Mouse (Mus musculus) small intestine, adult 2 months (tissue): ENCODE data around the gene Spata2.

ENCODE experiments used
- CTCF ChIP-seq: fragments of 200-500 bp; IDR thresholded peaks from 2 replicates; pipeline ENCODE4 v1.5.1; 2012; ENCODE audit warnings: low read depth, mild to moderate bottlenecking, control low read depth, inconsistent platforms, low read length, moderate library complexity, mixed read lengths; ENCODE audit not compliant: insufficient replicate concordance, insufficient read length; ENCODE audit errors: extremely low read depth
- POLR2A ChIP-seq: fragments of 200-500 bp; IDR thresholded peaks from 2 replicates; pipeline ENCODE4 v1.6.1; 2012; ENCODE audit warnings: low read depth, mild to moderate bottlenecking, control low read depth, inconsistent platforms, low read length, moderate library complexity

- TF ChIP-seq CTCF (no peak), POLR2A (no peak)
These were observed 8.8 kb downstream of the Spata2 start for GRCm38 (mm10) chr2:167483827-167484410.
